Mouse (Mus musculus) kidney, postnatal 0 days (tissue): ENCODE results near the gene Gm14085. TPM values are rescaled to one million over a fixed set of nuclear protein-coding genes. Genes with fewer than 3 reads are reported as not detected.
"Not testable (repeated sequence)": the region's sequence is repeated elsewhere in the genome, so short reads cannot be mapped to it uniquely, and the experiment has no call there.

ENCODE experiments used
- ATAC-seq: fragments of 200-750 bp; cut with Nextera tagmentation; replicated peaks from 2 replicates; pipeline ENCODE4 v1.8.0; 2017; ENCODE audit warnings: low read depth, moderate number of reproducible peaks, moderate TSS enrichment, moderate library complexity; ENCODE audit not compliant: low FRiP score
- DNase-seq: peaks from one replicate; pipeline ENCODE4 v3.0.0-alpha.2; 2016; ENCODE audit warnings: low spot score
- H3K27ac ChIP-seq: fragments of 300-500 bp; sonication (generic); 2 replicates; pipeline ENCODE4 v1.5.1; 2014; ENCODE audit warnings: mild to moderate bottlenecking
- H3K27me3 ChIP-seq: fragments of 300-500 bp; sonication (generic); 2 replicates; pipeline ENCODE4 v1.6.1; 2014; ENCODE audit warnings: low read length, mixed read lengths; ENCODE audit not compliant: insufficient read depth
- H3K36me3 ChIP-seq: fragments of 300-500 bp; sonication (generic); 2 replicates; pipeline ENCODE4 v1.6.1; 2014; ENCODE audit warnings: low read length, mixed read lengths; ENCODE audit not compliant: insufficient read depth
- H3K4me1 ChIP-seq: fragments of 300-500 bp; sonication (generic); replicated peaks from 2 replicates; pipeline ENCODE4 v1.6.1; 2014; ENCODE audit warnings: antibody characterized with exemption, low read length, mixed read lengths; ENCODE audit not compliant: insufficient read depth
- H3K4me2 ChIP-seq: fragments of 300-500 bp; sonication (generic); 2 replicates; pipeline ENCODE4 v1.6.1; 2014; ENCODE audit warnings: mild to moderate bottlenecking, low read length, moderate library complexity, mixed read lengths
- H3K4me3 ChIP-seq: fragments of 300-500 bp; sonication (generic); replicated peaks from 2 replicates; pipeline ENCODE4 v1.5.1; 2014; ENCODE audit warnings: low read depth, low read length
- H3K9ac ChIP-seq: fragments of 300-500 bp; sonication (generic); 2 replicates; pipeline ENCODE4 v1.6.1; 2014; ENCODE audit warnings: low read depth, low read length
- H3K9me3 ChIP-seq: fragments of 300-500 bp; sonication (generic); replicated peaks from 2 replicates; pipeline ENCODE4 v1.6.1; 2016; ENCODE audit warnings: low read length, inconsistent platforms, mixed read lengths
- CTCF ChIP-seq: IDR thresholded peaks from 2 replicates; pipeline ENCODE4 v1.5.1; 2016; ENCODE audit warnings: antibody characterized with exemption, low read depth, mild to moderate bottlenecking, moderate library complexity
- WGBS: fragments of 180-500 bp; shearing (Covaris S2); extraction: QIAGEN DNeasy Blood & Tissue Kit; methylation state at CpG from one replicate; pipeline ENCODE4 v1.1.7; 2014; 5-methylcytosine and 5-hydroxymethylcytosine counted together
- polyA plus RNA-seq: library from polyadenylated mRNA; unstranded; fragments of >200 nt; fragmentation: Nextera tagmentation; extraction: Ambion mirVana; gene quantifications from 2 replicates; pipeline ENCODE4 v1.2.1, GENCODE M21; 2015

Gene Gm14085
- polyA plus RNA-seq: 0.08 TPM in 1 of 2 replicates, not detected in the other

DNA sequence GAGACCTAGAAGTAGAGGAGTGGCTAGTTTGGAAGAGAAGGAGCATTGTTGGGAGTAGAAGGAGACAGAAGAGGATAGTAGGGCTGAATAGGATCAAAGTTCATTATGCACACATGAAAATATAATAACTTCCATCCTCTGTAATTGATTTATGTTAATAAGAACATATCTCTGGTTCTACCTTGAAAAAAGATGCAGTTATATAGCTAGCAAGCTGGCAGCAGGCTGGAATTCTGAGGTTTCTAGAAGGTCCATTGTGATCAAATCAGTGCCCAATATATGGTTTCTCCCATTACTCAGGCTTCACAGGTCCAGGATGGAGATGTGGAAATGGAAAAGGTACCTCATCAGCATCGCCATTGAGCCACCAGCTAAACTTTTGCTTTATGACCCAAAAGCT lies at the start of gene Gm14085:
TSS of gene Gm14085 (plus strand) at position 301 of the 400 bp plus-strand sequence.
- ATAC-seq (no peak), DNase-seq (no peak)
- no peak for TF ChIP-seq CTCF
- Histone ChIP-seq H3K27ac (no peak within 1 kb of the TSS), H3K4me1 (no peaks in the 10 kb centered on the region), H3K27me3 (no peaks in the 10 kb centered on the region), H3K9me3 (no peaks in the 10 kb centered on the region), H3K36me3 (no peaks in the 10 kb centered on the region), H3K4me3 (no peak within 1 kb of the TSS), H3K9ac (no peak within 1 kb of the TSS), H3K4me2 (no peak within 1 kb of the TSS)
- 91% methylated on average over 1 of the region's 1 CpGs for WGBS

DNA sequence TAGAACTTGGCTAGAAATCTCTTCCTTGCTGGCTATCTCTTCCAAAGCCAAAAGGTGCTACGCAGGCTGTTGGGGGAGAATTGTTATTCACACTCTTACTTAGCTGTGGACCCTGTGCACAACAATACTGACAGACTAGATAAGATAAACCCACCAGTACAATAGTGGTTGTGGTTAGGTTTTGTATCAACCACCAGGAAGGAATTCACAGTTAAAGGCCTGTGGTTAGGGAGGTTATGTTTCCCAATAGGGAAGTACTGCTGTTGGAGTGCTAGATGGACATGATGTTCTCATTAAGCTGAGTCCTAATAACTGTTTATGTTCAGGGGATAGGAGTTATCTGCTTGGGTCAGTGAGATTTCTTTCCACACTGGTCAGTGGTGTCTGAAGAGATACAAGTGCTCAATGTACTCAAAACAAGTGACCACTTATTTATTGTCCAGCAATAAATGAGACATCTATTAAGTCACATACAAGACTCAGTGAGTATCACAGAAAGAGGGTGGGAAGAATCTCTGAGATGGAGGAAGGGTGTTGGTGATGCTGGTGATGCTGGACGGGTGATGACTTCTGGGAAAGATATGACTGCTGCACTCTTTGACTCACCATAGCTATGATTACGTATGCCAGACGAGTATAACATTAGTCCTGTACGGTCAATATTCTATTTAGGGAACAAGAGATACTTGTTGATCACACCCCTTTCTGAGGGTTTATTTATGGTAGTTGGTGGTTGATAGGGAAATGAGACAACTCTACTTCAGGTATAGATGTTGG lies 45.8 kb upstream of the Gm14085 start:
- not testable (repeated sequence) for H3K4me1 ChIP-seq, H3K36me3 ChIP-seq, ATAC-seq, H3K9me3 ChIP-seq, H3K9ac ChIP-seq, H3K4me2 ChIP-seq, H3K27ac ChIP-seq, H3K4me3 ChIP-seq, DNase-seq, H3K27me3 ChIP-seq
- 74% methylated on average over 5 of the region's 5 CpGs for WGBS

- not testable (repeated sequence) for H3K4me2 ChIP-seq, DNase-seq, H3K4me3 ChIP-seq, H3K9ac ChIP-seq, H3K27ac ChIP-seq, H3K36me3 ChIP-seq, H3K27me3 ChIP-seq, H3K4me1 ChIP-seq, H3K9me3 ChIP-seq, ATAC-seq
- WGBS: 8% methylated on average over 1 of the region's 3 CpGs
Observed at GRCm38 (mm10) chr2:122440521-122440920, 44.2 kb upstream of the Gm14085 start.

GRCm38 (mm10) chr2:122441000-122441933 lies 43.5 kb upstream of the Gm14085 start:
- Histone ChIP-seq H3K4me3 (no peak overlapping the region), H3K9ac (no peak overlapping the region), H3K9me3 (no peaks in the 10 kb centered on the region), H3K4me2 (no peak overlapping the region), H3K36me3 (no peaks in the 10 kb centered on the region), H3K4me1 (no peaks in the 10 kb centered on the region), H3K27me3 (no peaks in the 10 kb centered on the region), H3K27ac (no peak overlapping the region)
- 81% methylated on average over 7 of the region's 7 CpGs for WGBS
- TF ChIP-seq CTCF: no peak
- no peak for ATAC-seq
- DNase-seq: no peak

DNA sequence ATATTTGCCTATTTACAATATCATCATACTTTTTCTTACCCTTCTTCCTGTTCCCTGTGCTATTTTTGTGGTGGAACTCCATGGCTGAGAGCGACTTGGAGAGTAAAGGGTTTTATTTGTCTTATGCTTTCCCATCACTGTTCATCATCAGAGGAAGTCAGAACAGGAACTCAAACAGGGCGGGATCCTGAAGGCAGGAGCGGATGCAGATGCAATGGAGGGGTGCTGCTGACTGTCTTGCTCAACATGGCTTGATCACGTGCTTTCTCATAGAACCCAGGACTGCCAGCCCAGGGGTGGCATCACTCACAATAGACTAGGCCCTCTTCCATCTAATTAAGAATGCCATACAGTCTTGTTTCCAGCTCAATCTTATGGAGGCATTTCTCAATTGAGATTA lies 34.4 kb upstream of the Gm14085 start:
- Histone ChIP-seq H3K4me3 (no peak overlapping the region), H3K27me3 (no peaks in the 10 kb centered on the region), H3K4me2 (no peak overlapping the region), H3K4me1 (no peaks in the 10 kb centered on the region), H3K27ac (no peak overlapping the region), H3K36me3 (no peaks in the 10 kb centered on the region), H3K9ac (no peak overlapping the region), H3K9me3 (no peaks in the 10 kb centered on the region; the same call in 1 of the 2 replicates)
- no peak for TF ChIP-seq CTCF
- 84% methylated on average over 4 of the region's 4 CpGs for WGBS
- no peak for DNase-seq
- no peak for ATAC-seq

DNA sequence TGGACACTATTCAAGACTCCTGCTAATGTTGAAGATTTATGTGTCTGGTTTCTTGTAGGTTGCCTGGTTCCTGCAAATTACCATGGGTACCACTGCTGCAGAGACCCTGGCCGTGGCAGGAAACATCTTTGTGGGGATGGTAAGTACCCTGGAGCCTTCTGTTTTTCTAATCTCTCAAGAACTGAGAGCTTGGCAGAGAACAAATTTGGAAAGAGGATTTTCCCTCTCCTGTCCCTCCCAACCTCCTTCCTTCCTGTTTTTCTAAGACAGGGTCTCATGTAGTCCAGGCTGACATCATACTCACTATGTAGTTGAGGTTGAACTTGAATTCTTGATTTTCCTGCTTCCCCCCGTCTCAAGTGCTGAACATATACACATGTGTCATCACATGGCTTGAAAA lies 32.3 kb upstream of the Gm14085 start:
- no peak overlapping the region for H3K4me3 ChIP-seq
- H3K9ac ChIP-seq: no peak overlapping the region
- no peaks in the 10 kb centered on the region for H3K4me1 ChIP-seq
- TF ChIP-seq CTCF: no peak
- ATAC-seq (no peak), DNase-seq (no peak)
- no peaks in the 10 kb centered on the region for H3K36me3 ChIP-seq
- no peak overlapping the region for H3K4me2 ChIP-seq
- no peaks in the 10 kb centered on the region for H3K27me3 ChIP-seq
- no peaks in the 10 kb centered on the region; the same call in 1 of the 2 replicates for H3K9me3 ChIP-seq
- no peak overlapping the region for H3K27ac ChIP-seq
- WGBS: 43% methylated on average over 2 of the region's 2 CpGs
